Mouse (Mus musculus) c-Kit-positive CD71-positive TER-119-positive erythroid progenitor cells, embryonic 14.5 days (primary cell): ENCODE measurements around the gene Wwtr1.

Experiments used
- DNase-seq: peaks from one replicate; pipeline ENCODE4 v3.0.0-alpha.2; 2013; ENCODE audit warnings: low spot score

Wwtr1 gene

GRCm38 (mm10) chr3:57516146-57516545 is 59.6 kb downstream of the Wwtr1 start:
- DNase-seq, result no peak

- DNase-seq, result no peak
Observed at GRCm38 (mm10) chr3:57515044-57515443, 60.7 kb downstream of the Wwtr1 start.

GRCm38 (mm10) chr3:57511816-57512586 is 63.7 kb downstream of the Wwtr1 start:
- no peak for DNase-seq

GRCm38 (mm10) chr3:57509945-57510675 is 65.6 kb downstream of the Wwtr1 start:
- DNase-seq, result no peak

GRCm38 (mm10) chr3:57505991-57506390 is 69.7 kb downstream of the Wwtr1 start:
- DNase-seq, result no peak

- DNase-seq, result no peak
Observed at GRCm38 (mm10) chr3:57504756-57505155, 71.0 kb downstream of the Wwtr1 start.

- no peak for DNase-seq
Observed at GRCm38 (mm10) chr3:57501596-57502220, 74.0 kb downstream of the Wwtr1 start.

GRCm38 (mm10) chr3:57500846-57501245 is 74.9 kb downstream of the Wwtr1 start:
- no peak for DNase-seq

GRCm38 (mm10) chr3:57497791-57498190 is 77.9 kb downstream of the Wwtr1 start:
- no peak for DNase-seq

GRCm38 (mm10) chr3:57496428-57496827 is 79.3 kb downstream of the Wwtr1 start:
- no peak for DNase-seq

GRCm38 (mm10) chr3:57487455-57488153 is 88.1 kb downstream of the Wwtr1 start:
- no peak for DNase-seq

GRCm38 (mm10) chr3:57486068-57486467 is 89.6 kb downstream of the Wwtr1 start:
- DNase-seq, result no peak

- DNase-seq, result no peak
Observed at GRCm38 (mm10) chr3:57481981-57482380, 93.7 kb downstream of the Wwtr1 start.

- no peak for DNase-seq
Observed at GRCm38 (mm10) chr3:57480640-57481039, 95.1 kb downstream of the Wwtr1 start.

GRCm38 (mm10) chr3:57474421-57474820 is 101.3 kb downstream of the Wwtr1 start:
- no peak for DNase-seq

- no peak for DNase-seq
Observed at GRCm38 (mm10) chr3:57472407-57472806, 103.3 kb downstream of the Wwtr1 start.

- no peak for DNase-seq
Observed at GRCm38 (mm10) chr3:57470981-57471601, 104.6 kb downstream of the Wwtr1 start.

- DNase-seq, result no peak
Observed at GRCm38 (mm10) chr3:57470326-57470725, 105.4 kb downstream of the Wwtr1 start.

- DNase-seq, result no peak
Observed at GRCm38 (mm10) chr3:57469325-57469724, 106.4 kb downstream of the Wwtr1 start.

GRCm38 (mm10) chr3:57466289-57466688 is 109.4 kb downstream of the Wwtr1 start:
- DNase-seq, result no peak

GRCm38 (mm10) chr3:57463302-57463701 is 112.4 kb downstream of the Wwtr1 start:
- no peak for DNase-seq

GRCm38 (mm10) chr3:57458652-57459051 is 117.1 kb downstream of the Wwtr1 start:
- no peak for DNase-seq
